Mouse (Mus musculus): ENCODE measurements around the gene Trim15. TPM values are rescaled to one million over a fixed set of nuclear protein-coding genes. Genes with fewer than 3 reads are reported as not detected.
"Not testable (repeated sequence)": the region's sequence is repeated elsewhere in the genome, so short reads cannot be mapped to it uniquely, and the experiment has no call there.

Trim15 gene
- total RNA-seq (2017): 0.18 TPM in 1 of 2 replicates, not detected in the other

DNA sequence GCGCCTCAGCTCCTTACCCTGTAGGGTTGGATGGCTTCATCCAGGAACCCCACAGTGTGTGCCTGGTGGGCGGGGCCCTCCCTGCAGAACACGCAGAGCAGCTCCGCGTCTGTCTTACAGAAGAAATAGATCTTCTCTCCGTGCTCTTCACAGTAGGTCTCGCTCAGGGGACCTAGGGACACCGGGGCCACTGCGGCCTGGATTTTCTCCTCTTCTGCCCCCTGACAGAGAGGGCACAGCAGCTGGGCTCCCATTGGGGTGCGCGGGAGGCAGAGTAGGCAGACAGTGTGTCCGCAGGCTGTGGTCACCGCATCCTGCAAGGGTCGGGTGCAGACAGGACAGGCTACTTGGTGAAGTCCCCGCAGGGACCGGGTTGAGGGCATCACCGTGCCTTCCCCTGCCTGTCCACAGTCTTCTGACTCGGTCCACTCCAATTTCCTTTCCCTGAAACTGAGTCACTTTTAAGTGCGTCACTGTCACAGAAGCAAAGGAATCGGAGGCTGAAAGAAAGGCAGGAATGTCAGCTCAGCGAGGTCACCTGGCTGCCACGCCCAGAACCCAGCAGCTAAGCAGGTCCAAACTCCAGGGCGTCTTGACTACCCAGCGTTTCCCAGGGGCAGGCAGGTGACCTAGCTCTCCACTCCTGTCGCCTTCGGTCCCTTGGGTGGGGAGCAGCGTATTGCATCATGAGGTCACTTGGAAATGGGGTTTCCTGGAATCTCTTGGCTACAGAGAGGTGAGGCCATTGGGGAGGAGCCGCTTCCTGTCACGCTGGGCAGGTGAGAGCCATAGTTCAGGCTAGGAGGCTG lies at the start of gene Trim15:
Gene Trim15, minus strand, starts transcription at position 492 of the 809 bp plus-strand sequence.
- 0 out of 2 replicates have a peak, but pooled peaks have one; percentile 15 for ATAC-seq (replicated peaks; ENCODE audit: low read depth, poor library complexity, severe bottlenecking)

DNA sequence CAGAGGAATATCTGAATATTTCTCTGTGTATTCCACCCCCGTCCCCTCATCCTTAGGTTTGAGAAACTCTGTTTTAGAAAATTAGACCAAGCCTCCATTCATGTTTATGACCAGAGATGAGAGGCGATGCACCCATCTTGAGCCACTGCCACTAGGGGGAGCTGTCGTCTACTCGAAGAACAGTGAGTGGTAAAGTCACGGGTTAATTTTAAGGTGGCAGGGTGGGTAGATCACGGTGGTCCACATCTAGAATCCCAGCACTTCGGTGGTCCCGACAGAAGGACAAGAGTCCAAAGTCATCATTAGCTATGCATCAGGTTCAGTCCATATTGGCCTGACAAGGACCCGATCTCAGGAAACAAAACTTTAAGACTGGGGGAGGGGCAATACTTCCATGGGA lies 48.1 kb upstream of the Trim15 start:
- ATAC-seq (replicated peaks; ENCODE audit: low read depth, poor library complexity, severe bottlenecking): peak; percentile 80

DNA sequence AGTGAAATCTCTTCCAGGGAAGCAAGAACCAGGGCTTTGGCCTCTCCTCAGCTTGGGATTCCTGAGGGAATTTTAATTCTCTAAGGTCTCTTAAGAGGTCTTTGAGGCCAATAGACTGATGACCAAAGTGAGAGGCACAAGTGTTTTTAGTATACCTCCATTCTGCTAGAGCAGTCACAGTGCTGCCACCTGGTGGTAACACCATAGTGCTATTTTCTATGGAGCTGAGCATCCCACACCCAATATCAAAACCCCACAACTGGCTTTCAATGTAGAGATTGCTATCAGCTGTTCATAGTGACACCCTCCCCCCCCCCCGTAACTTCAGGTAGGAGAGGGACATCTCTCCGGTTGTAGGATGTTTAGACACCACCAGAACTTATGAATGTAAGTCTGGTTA lies 47.1 kb upstream of the Trim15 start:
- ATAC-seq (replicated peaks; ENCODE audit: low read depth, poor library complexity, severe bottlenecking): peak; percentile 84

DNA sequence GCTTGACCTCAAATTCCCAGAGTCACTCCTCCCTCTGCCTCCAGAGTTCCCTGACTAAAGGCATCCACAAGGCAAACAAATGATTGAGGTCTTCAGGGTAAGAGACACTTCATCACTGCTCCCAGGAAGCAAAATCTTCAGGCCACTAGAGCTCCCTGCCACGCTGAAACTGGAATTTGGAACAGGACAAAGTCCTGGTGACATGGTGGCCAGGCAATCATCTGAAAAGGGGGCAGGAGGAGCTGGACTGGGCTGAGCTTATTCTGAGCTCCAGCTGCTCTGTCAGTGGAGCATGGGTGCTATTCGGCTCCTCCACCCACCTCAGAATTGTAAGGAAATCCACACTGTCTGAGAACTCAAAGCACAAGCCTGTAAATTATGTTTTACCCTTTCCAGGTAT lies 45.0 kb upstream of the Trim15 start:
- no peak for ATAC-seq (replicated peaks; ENCODE audit: low read depth, poor library complexity, severe bottlenecking)

DNA sequence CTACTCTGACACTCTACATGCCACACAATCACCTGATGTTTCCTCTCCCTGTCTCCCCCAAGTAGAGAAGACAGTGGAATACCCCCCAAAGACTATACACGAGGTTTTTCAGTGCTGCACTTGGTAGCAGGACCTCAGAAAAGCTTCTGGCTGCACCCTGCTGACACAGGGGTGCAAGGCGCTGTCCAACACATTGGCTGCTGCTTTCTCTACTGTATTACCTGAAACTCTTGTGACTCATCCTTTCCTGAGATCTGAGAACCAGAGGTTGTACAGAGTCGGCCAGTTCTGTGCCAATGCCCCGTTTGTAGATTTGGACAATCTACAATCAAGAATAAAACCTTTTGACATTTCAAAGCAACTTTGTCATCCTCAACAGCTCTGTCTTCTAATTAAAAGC lies 42.8 kb upstream of the Trim15 start:
- ATAC-seq (replicated peaks; ENCODE audit: low read depth, poor library complexity, severe bottlenecking): no peak

DNA sequence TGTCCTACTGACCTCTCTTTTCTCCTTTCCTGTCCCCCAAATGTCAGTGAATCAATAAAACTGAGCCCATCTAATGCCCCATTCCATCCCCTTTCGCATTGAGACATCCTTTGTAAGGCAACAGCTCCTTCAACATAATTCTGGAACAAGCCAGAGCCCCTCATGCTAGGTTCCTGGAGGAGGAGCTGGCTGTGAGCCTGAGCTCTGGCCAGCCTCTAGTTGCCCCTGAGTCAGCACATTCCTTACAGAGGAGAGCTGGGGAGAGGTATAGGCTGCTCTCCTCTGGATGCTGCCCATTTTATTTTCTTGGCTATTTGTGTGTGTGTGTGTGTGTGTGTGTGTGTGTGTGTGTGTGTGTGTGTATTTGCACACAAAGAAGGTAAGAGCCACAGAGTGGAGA lies 41.2 kb upstream of the Trim15 start:
- ATAC-seq (replicated peaks; ENCODE audit: low read depth, poor library complexity, severe bottlenecking): no peak

DNA sequence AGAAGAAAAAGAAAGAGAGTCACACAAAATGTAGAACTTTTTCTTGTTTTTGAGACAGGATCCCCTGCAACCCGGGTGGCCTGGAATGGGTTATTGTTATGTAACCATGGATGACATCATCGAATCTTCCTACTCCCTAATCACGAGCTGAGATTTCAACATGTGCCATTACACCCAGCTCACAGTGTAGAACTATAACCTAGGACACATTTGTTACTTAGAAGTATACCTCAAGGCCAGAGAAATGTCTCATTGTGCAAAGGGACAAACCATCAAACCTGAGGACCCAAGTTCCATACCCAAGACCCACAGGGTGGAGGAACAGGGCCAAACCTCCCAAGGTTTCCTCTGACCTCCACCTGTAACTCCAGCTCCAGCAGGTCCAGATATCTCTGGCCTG lies 36.6 kb upstream of the Trim15 start:
- no peak for ATAC-seq (replicated peaks; ENCODE audit: low read depth, poor library complexity, severe bottlenecking)

DNA sequence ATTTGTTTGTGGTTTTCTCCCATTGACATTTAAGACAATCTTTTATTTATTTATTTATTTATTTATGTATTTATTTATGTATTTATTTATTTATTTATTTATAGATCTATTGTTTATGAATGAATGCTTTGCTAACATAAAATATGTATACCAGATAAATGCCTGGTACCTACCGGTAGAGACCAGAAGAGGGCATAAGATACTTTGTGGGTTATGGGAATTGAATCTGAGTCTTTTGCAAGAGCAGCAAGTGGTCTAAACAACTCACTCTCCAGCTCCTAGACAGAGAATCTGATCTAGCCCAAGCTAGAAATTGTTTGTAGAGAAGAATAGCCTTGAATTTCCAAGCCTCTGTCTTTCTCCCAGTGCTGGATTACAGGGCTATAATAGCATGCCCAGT lies 33.7 kb upstream of the Trim15 start:
- ATAC-seq (replicated peaks; ENCODE audit: low read depth, poor library complexity, severe bottlenecking): 0 out of 2 replicates have a peak, but pooled peaks have one; percentile 45

DNA sequence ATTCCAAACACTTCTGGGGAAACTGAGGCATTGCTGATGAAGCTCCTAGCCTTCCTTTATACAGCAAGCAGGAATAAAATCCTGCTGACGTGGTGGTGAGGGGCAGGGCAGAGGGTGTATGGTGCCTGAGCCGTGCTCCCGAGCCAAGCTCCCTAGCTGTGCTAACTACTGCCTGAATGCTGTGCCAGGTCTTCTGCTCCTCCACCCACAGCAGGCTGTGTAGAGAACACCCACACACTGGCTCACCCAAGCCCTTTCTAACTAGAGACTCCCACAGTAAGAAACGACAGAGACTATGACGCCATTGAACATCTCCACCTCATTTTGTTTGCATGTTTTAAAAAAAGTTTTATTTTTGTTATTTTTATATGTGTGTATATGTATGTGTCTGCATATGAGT lies 33.0 kb upstream of the Trim15 start:
- no peak for ATAC-seq (replicated peaks; ENCODE audit: low read depth, poor library complexity, severe bottlenecking)

DNA sequence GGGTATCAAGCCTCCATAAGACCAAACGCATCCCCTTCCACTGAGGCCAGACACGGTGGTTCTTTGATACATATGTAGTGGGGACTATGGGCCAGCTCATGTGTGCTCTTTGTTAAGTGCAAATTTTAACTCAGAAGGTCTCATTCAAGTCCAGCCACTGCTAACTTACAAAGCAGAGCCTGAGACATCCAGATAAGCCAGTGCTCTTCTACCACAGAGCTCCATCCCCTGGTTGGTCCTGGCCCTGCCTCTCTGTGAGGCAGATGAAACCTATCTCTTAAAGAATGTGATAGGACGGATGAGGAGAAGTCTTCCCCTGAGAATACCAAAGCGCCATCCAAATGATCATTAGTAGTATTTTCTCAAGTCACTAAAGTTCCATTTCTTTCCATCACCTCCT lies 32.4 kb upstream of the Trim15 start:
- ATAC-seq (replicated peaks; ENCODE audit: low read depth, poor library complexity, severe bottlenecking): 0 out of 2 replicates have a peak, but pooled peaks have one; percentile 39

DNA sequence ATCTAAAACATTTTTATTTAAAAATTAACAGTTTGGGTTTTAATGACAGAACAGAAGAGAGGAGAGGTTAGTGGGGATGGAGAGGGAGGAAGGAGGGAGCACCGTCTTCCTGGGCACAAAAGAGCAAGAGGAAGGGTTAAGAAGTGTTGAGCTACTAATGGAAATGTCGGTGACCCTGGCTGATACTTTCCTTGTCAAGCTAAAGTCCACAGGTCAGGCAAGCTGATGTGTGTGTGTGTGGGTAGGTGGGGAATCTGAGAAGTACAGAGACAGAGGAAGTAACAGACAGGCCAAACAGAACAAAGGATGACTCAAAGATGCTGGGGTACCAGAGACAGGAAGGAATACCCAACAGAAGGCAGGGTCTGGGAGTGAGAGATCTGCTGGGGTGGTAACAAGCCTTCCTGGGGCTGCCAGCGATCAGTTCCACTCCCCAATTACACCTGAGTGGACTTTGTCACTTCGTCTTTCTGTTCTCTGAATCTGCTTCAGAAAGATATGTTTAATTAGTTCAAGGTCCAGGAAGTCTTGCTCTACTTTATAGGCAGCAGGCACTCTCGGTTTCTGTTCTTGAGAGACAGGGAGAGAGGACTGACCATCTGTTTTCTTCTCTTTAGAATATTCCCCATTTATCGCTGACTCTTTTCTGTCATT lies 30.7 kb upstream of the Trim15 start, which contains the start of gene Trim31:
Gene Trim31, plus strand, starts transcription at position 567 of the 654 bp plus-strand sequence.
- ATAC-seq (replicated peaks; ENCODE audit: low read depth, poor library complexity, severe bottlenecking): no peak

DNA sequence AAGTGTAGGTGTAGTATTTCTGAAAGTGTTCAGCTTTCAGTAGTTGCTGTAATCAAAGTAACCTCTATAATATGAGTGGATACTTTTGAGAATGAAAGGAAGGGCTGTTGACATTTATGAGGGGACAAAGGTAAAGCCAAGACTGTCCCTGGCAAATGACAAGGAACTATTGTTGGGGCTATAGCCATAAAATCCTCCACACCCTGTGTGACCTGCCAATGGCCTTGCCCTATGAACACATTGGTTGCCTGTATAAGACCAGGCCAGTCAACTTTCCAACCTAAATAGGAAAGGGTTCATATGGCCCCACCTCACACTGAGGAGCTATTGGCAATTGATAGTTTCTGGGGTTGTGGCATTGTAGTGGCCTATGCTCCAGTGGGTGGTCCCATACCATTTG lies 30.1 kb upstream of the Trim15 start:
- no peak for ATAC-seq (replicated peaks; ENCODE audit: low read depth, poor library complexity, severe bottlenecking)

DNA sequence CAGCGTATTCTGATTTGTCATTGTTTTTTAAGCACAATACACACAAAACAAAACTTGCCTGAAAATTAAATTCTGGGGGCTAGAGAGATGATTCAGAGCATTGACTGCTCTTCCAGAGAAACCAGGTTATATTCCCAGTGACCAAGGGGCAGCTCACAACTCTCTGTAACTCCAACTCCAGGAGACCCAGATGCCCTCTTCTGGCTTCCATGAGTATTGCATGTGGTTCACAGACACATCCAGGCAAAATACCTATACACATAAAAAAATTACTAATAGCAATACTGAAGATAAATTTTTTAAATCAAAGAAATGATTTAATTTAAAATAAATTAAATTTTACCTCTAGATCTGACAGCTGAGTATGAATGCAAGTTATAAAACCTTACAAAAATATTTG lies 29.6 kb upstream of the Trim15 start:
- ATAC-seq (replicated peaks; ENCODE audit: low read depth, poor library complexity, severe bottlenecking): 0 out of 2 replicates have a peak, but pooled peaks have one; percentile 41

DNA sequence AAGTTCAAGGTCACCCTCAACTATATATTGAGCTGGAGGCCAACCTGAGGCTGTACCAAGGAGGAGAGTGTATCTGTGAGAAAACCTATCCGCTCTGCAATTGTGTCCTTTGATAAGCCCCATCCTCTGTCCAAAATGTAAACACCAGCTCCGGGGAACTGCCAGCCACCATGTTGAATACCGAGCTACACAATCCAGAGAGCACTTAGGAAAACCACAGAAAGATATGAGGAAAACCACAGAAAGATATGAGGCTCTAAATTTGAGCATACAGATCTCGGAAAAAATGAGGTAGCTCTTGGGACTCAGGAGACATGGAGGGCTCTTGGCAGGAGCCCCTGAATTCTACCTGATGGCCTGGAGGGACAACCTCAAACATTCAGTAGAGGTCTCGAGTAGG lies 26.4 kb upstream of the Trim15 start:
- peak; percentile 40 for ATAC-seq (replicated peaks; ENCODE audit: low read depth, poor library complexity, severe bottlenecking)

DNA sequence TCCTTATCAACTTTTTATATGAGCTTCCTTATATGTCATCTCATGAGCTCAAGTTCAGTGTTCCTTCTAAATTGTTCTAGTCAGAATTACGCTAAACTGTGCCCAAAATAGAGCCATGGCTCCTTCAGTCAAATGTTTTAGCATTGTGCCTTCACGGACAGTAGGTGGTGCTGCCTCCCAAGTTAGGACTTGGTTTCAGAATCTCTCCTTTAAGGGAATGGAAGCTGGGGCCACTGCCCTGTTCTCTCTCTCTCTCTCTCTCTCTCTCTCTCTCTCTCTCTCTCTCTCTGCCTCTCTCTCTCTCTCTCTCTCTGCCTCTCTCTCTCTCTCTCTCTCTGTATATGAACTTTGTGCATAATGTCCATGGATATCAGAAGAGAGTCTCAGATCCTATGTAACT lies 25.4 kb upstream of the Trim15 start:
- ATAC-seq (replicated peaks; ENCODE audit: low read depth, poor library complexity, severe bottlenecking): peak; percentile 86

DNA sequence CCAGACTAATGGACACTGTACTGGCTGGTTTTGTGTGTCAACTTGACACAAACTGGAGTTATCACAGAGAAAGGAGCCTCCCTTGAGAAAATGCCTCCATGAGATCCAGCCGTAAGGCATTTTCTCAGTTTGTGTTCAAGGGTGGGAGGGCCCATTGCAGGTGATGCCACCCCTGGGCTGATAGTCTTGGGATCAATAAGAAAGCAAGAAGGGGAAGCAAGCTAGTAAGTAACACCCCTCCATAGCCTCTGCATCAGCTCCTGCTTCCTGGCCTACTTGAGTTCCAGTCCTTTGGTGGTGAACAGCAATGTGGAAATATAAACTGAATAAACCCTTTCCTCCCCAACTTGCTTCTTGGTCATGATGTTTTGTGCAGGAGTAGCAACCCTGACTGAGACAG lies 24.5 kb upstream of the Trim15 start:
- ATAC-seq (replicated peaks; ENCODE audit: low read depth, poor library complexity, severe bottlenecking): not testable (repeated sequence)

DNA sequence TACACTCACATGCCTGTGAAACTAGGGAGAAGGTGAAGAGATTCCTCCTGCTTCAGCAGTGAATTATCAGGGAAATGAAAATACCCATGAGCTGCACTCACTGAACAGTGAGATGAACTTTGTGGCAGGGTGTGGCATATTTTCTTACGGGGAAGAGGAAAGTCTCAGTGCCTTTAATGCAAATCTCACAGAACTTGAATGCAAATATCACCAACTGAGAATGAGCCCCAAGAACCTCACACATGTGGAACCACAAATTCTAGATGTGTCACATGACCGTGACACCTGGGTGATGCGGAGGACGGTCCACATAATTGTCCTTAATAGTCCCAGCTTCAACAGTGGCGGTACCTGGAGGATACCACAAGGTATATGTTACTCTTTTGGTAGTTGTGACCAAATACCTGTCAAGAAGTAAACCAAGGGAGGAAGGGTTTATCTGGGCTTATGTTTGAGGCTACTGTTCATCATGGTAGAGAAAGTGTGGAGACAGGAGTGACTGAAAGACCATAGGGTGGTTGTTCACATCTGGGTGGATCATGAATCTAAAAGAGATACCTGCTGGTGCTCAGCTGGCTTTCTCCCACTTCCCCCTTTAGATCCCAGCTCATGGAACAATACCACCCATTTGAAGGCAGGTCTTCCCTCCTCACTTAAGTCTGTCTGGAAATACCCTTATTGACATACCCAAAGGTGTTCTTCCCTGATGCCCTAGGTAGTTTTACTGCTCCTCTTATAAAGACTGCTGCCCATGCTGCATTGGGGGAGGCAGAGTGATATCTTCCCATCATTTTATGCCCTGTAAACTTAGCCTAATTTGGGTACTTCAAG lies 23.3 kb upstream of the Trim15 start, which contains the start of gene Trim40:
Gene Trim40, minus strand, starts transcription at position 51 of the 831 bp plus-strand sequence.
- no peak for ATAC-seq (replicated peaks; ENCODE audit: low read depth, poor library complexity, severe bottlenecking)

DNA sequence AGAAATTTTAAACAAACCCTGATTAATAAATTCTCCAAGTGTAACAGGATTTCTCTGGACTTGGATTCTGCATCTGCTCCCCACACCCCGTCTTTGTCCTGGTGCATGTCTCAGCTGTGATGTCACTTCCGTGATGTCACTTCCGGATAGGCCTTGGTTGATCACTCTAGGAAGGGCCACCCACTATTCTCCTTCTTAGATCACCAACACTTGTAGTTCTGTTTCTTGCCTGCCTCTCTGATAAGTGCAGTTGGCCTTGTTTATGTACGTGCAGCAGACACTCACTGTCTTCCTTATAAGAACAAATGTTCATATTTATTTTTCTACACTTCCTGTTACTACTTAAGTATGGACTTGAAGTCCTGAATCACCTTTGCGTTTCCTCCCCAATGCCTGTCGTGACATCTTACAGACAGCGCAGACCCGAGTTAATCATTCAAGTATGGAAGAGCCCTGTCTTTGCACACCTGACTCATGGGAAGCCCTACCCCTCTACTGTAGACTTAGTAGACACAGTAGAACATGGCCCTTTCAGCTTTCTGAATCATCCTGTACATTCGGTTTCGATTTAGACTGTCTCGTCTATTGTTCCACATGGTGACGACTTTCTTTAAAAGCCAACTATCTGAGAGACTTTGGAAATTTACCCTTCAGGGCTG lies 18.3 kb upstream of the Trim15 start:
- no peak for ATAC-seq (replicated peaks; ENCODE audit: low read depth, poor library complexity, severe bottlenecking)

DNA sequence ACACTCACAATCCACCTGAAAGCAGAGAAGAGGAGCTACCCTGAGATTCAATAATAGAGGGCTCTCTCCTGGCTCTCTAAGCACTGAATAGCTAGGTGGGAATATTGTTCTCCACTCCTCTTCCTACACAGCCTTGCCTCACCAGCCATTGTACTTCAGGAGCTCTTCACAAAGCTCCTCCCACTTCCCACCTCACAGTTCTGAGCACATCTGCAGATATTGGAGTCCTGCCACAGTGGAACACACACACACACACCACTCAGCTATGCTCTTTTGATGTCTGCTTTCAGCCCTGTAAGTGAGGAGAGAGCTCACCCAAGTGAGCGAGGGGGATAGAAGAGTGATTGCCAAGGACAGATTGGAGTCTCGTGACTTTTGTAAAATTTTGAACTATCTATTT lies 16.3 kb upstream of the Trim15 start:
- ATAC-seq (replicated peaks; ENCODE audit: low read depth, poor library complexity, severe bottlenecking): no peak

DNA sequence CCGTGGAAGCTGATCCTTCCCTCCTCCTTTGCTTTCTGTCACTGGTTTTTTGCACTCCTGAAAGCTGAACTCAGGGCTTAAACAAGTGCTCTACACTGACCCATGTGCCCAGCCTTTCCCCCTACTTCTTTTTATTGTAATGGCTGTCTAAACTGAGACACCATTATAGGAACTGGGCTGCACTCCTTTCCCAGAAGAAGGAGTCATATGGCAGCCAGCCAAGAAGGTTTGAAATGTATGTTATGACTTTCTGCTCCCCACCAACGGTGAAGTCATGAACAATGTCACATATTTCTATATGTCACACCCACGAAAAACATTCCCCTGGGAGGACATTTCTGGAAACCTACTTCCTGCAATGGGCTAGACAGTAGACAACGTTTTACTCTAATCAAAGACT lies 7.6 kb upstream of the Trim15 start:
- no peak for ATAC-seq (replicated peaks; ENCODE audit: low read depth, poor library complexity, severe bottlenecking)

All from common myeloid progenitor, adult 5-6 weeks (primary cell).